Mouse (Mus musculus): ENCODE measurements around the gene Aipl1. TPM values are rescaled to one million over a fixed set of nuclear protein-coding genes. Genes with fewer than 3 reads are reported as not detected.

Gene Aipl1
- polyA plus RNA-seq, 1 experiment from 2014 or later = 0.18 TPM

DNA sequence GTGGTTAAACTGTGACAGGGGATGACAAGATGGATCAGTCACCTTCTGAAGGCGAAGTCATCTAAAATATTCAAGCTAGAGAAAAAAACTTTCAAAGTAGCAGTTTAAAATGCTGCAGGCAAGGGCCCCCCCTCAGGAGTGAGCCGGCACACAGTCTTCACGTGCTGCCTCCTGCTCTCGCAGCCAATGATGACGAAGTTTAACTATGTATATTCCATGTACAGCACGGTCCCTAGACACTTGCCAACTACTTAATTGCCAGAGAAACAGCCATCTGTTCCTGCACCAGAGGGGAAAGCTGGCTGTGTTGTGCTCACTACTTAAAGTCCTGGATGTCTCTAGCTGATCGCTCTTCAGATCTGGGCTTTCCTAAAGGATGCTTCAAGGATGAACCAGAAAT, 30.7 kb upstream of the Aipl1 start:
- DNase-seq (ENCODE audit: low read depth, low spot score) (no peak), ATAC-seq (no peak)
- in situ Hi-C loops (cut with MboI; ENCODE audit: low pct_unique_long_range_greater_than_20kb) = loop anchor here (25.0 kb wide), 1 partner anchor 269 kb away; no protein-coding TSS in a partner anchor
- CTCF ChIA-PET = no interaction called here
- TF ChIP-seq CTCF (IDR thresholded peaks at IDR 0.05) = no peak
- POLR2A ChIA-PET = no interaction called here
- H3K27me3 ChIP-seq = no peaks in the 10 kb centered on the region

DNA sequence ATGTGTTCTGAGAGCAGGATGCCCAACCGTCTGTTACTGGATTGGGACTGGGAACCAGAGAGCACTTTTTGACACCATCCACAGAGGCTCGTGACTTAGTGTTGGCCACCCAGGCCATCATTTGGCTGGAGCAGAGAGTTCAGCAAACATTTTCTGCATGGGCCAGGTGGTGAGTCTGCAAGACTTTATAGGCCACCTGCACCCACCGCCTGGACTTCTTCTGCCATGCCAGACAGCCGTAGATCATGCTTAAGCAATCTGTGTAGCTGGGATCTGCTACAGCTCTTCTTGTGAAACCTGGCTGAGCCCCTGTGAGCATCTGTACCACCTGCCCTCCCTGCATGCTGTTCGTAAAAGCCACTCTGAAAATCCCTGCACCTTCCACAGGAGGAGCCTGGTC, 30.0 kb upstream of the Aipl1 start:
- POLR2A ChIA-PET = no interaction called here
- in situ Hi-C loops (cut with MboI; ENCODE audit: low pct_unique_long_range_greater_than_20kb) = loop anchor here (25.0 kb wide), 1 partner anchor 270 kb away; no protein-coding TSS in a partner anchor
- TF ChIP-seq CTCF (IDR thresholded peaks at IDR 0.05) = no peak
- CTCF ChIA-PET = interaction anchor here (1.5 to 2.2 kb wide), 4 partner anchors 8 to 77 kb away, joined by 3 to 13 read pairs (median 6); no protein-coding TSS in a partner anchor
- DNase-seq (ENCODE audit: low read depth, low spot score) (no peak), ATAC-seq (no peak)
- no peaks in the 10 kb centered on the region for H3K27me3 ChIP-seq

DNA sequence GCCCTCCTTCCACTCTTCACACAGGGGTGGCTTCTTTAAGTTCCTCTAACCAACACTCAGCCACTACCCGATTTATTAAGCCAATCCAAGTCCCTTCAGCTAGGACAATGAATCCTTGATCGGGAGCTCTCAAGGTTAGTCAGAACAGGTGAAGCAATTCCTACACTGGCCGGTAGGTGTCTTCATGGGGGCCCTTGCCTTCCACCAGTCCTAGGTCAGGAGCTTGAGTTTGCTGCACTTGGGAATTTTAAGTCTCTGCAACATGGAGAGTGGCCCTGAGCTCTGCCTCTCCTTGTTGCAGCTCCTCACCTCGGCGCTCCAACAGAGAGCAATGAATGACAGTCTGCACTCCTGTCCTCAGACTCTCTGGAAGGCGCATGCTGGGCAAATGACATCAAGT, 29.0 kb upstream of the Aipl1 start:
- TF ChIP-seq CTCF (IDR thresholded peaks at IDR 0.05) = no peak
- POLR2A ChIA-PET = interaction anchor here (0.7 kb wide), 1 partner anchor 255 kb away, joined by 3 read pairs; no protein-coding TSS in a partner anchor
- ATAC-seq = no peak
- no peaks in the 10 kb centered on the region for H3K27me3 ChIP-seq
- in situ Hi-C loops (cut with MboI; ENCODE audit: low pct_unique_long_range_greater_than_20kb) = loop anchor here (25.0 kb wide), 1 partner anchor 271 kb away; no protein-coding TSS in a partner anchor
- no peak for DNase-seq (ENCODE audit: low read depth, low spot score)
- CTCF ChIA-PET = interaction anchor here (0.6 to 2.2 kb wide), 9 partner anchors 9 to 122 kb away, joined by 3 to 13 read pairs (median 4); no protein-coding TSS in a partner anchor

DNA sequence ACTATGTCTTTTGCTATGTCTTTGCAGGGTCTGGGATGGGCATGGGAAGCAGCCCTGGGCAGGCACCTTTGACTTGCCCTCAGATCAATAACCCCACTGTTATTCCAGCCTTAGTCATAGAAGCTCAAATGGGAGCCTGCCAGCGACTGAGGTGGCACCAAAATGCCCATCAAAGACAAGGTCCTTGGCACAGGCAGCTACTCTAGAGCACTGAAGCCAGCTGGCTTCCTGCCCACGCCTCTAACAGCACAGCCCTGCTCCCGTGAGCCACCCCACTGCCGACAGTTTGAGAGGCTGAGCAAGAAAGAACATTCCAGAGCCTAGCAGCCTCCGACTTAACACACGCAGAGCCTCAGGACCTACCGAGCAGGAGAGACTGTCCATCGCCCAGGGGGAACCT, 27.8 kb upstream of the Aipl1 start:
- DNase-seq (ENCODE audit: low read depth, low spot score) (no peak), ATAC-seq (no peak)
- in situ Hi-C loops (cut with MboI; ENCODE audit: low pct_unique_long_range_greater_than_20kb) = loop anchor here (25.0 kb wide), 1 partner anchor 272 kb away; no protein-coding TSS in a partner anchor
- no peak for TF ChIP-seq CTCF (IDR thresholded peaks at IDR 0.05)
- ChIA-PET POLR2A (interaction anchor here (0.6 kb wide), 1 partner anchor 260 kb away, joined by 3 read pairs; no protein-coding TSS in a partner anchor), CTCF (interaction anchor here (1.1 to 4.2 kb wide), 5 partner anchors 12 to 124 kb away, joined by 3 to 18 read pairs (median 7); no protein-coding TSS in a partner anchor)
- H3K27me3 ChIP-seq = no peaks in the 10 kb centered on the region

DNA sequence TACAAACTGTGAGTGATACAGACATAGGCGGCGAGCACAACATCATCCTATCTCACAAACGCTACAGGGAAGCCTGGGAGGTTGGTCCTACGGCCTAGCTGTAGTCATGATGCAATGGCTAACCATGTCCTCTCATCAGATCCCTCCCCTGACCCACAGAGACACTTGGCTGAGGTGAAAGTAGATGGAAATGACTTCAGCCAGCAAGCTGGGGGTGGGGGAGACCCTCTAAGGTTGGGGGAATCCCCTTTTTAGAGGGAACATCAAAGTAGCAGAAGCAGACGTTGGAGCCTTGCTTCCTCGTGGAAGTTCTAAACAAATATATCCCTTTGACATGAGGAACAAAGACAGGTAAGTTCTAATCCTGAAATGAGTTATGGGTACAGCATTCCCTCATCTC, 27.1 kb upstream of the Aipl1 start:
- POLR2A ChIA-PET = no interaction called here

DNA sequence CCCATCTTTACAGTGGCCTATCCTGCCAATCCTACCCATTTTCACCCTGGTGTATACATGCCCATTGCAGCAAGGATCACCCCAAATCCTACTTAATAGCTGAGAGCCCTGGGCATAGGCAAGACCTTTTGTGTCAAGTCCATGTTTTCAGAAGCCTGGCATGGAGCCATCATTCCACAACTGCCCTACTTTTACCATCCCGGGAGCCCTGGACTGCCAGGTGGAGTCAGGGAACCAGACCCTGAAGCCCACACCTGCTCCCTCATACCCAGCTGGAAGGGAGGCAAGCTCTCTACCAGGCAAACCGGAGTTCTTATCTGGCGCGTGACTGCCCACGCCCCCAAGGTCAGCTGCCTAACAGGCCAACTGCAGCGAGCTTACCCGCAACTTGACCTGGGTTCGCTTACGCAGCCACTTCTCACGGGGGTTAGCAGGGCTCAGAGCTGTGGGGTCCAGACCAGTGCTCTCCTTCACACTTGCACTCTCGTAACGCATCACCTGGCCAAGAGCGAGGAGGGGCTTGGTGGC, 23.8 kb upstream of the Aipl1 start:
- DNase-seq (ENCODE audit: low read depth, low spot score) (no peak), ATAC-seq (no peak)
- no peaks in the 10 kb centered on the region for H3K27me3 ChIP-seq
- in situ Hi-C loops (cut with MboI; ENCODE audit: low pct_unique_long_range_greater_than_20kb) = loop anchor here (25.0 kb wide), 1 partner anchor 276 kb away; no protein-coding TSS in a partner anchor
- ChIA-PET CTCF (interaction anchor here (4.2 kb wide), 1 partner anchor 8 kb away, joined by 18 read pairs; no protein-coding TSS in a partner anchor), POLR2A (no interaction called here)
- no peak for TF ChIP-seq CTCF (IDR thresholded peaks at IDR 0.05)

More for the DNA sequence above, 27.1 kb upstream of the Aipl1 start:
- no peaks in the 10 kb centered on the region for H3K27me3 ChIP-seq
- in situ Hi-C loops (cut with MboI; ENCODE audit: low pct_unique_long_range_greater_than_20kb) = loop anchor here (25.0 kb wide), 1 partner anchor 273 kb away; no protein-coding TSS in a partner anchor
- no peak for ATAC-seq
- no peak for DNase-seq (ENCODE audit: low read depth, low spot score)
- CTCF ChIA-PET = interaction anchor here (0.7 to 4.2 kb wide), 4 partner anchors 12 to 20 kb away, joined by 3 to 18 read pairs (median 4); no protein-coding TSS in a partner anchor
- TF ChIP-seq CTCF (IDR thresholded peaks at IDR 0.05) = no peak

DNA sequence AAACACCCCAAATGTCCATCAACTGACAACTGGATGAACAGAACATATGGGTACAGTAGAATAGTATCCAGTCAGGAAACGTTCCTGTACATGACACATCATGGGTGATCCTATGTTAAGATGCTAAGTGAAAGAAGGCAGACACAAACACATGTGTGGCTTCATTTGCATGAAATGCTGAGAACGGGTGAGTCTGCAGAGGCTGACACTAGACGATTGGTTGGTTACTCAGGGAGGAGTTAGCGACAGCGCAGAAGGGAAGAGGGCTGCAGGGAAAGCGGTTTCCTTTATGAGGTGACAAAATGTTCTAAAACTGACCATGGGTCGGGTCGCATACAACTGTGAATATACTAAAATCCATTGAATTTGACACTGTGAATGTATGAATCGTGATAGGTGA, 23.1 kb upstream of the Aipl1 start:
- TF ChIP-seq CTCF (IDR thresholded peaks at IDR 0.05) = no peak
- DNase-seq (ENCODE audit: low read depth, low spot score) (no peak), ATAC-seq (no peak)
- in situ Hi-C loops (cut with MboI; ENCODE audit: low pct_unique_long_range_greater_than_20kb) = loop anchor here (25.0 kb wide), 1 partner anchor 277 kb away; no protein-coding TSS in a partner anchor
- POLR2A ChIA-PET = no interaction called here
- CTCF ChIA-PET = no interaction called here
- no peaks in the 10 kb centered on the region for H3K27me3 ChIP-seq

DNA sequence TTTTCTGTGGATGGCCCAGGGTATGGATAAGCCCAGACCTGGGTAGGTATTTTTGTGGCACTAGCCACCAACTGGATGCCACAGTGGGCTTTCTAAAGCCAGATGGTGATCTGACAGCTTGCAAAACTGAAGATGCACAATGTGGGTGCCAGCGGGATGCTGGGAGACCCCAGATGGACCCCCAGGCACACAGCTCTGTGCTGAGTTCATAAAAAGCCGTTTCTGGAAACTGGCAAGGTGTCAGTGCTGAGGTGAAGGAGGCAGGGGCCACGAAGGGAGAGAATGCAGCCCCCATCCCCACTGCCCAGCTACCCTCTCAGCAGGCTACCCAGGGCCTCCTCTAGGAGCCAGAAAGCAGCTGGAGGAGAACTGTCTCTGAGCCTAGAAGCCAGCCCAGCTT, 19.9 kb upstream of the Aipl1 start:
- no peak for DNase-seq (ENCODE audit: low read depth, low spot score)
- POLR2A ChIA-PET = no interaction called here

DNA sequence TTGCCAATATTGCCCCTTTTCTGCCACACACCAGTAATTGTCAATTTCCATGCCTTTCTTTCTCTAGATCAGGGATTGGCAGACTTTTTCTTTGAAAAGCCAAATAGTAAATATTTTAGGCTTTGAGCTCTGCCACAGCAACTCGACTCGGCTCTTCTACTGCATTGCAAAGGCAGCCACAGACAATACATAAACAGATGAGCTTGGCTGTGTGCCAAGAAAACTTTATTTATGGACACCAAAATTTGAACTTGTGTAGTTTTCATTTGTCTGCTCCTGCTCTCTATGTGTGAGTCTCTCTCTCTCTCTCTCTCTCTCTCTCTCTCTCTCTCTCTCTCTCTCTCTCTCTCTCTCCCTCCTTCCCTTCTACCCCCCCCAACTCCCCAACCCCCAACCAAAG, 17.9 kb upstream of the Aipl1 start:
- no peak for ATAC-seq
- DNase-seq (ENCODE audit: low read depth, low spot score) = no peak
- H3K27me3 ChIP-seq = no peaks in the 10 kb centered on the region
- ChIA-PET POLR2A (no interaction called here), CTCF (no interaction called here)
- in situ Hi-C loops (cut with MboI; ENCODE audit: low pct_unique_long_range_greater_than_20kb) = loop anchor here (10.0 to 25.0 kb wide), 2 partner anchors 100 to 282 kb away; no protein-coding TSS in a partner anchor
- TF ChIP-seq CTCF (IDR thresholded peaks at IDR 0.05) = no peak

More for the DNA sequence above, 19.9 kb upstream of the Aipl1 start:
- CTCF ChIA-PET = no interaction called here
- no peak for ATAC-seq
- in situ Hi-C loops (cut with MboI; ENCODE audit: low pct_unique_long_range_greater_than_20kb) = loop anchor here (10.0 to 25.0 kb wide), 2 partner anchors 98 to 280 kb away; no protein-coding TSS in a partner anchor
- no peak for TF ChIP-seq CTCF (IDR thresholded peaks at IDR 0.05)
- no peaks in the 10 kb centered on the region for H3K27me3 ChIP-seq

DNA sequence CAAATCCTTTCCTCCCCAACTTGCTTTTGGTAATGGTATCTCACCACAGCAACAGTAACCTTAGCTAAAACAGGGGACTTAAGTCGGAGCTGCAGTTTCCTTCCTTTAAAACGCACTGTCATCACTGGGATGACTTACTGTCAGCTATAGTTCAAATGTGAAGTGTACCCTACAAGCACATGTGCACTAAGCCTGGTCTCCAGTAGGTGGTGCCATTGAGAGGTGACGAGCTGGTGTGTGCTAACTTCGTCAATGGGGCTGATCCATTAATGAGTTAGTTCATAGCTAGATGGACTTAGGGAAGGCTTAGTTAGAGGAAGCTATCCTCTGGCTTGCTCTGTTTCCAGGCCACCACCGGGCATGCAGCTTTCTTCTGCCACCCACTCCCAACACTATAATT, 15.3 kb upstream of the Aipl1 start:
- in situ Hi-C loops (cut with MboI; ENCODE audit: low pct_unique_long_range_greater_than_20kb) = loop anchor here (5.0 to 25.0 kb wide), 3 partner anchors 102 to 285 kb away; partner anchors contain the start of genes 4933427D14Rik, Gm43951 and Txndc17
- ChIA-PET POLR2A (no interaction called here), CTCF (interaction anchor here (0.7 to 3.1 kb wide), 23 partner anchors 10 to 171 kb away, joined by 3 to 18 read pairs (median 5); partner anchors contain the start of genes Aipl1, Gm43951 and Pimreg)
- peak; percentile 71 for ATAC-seq
- H3K27me3 ChIP-seq = no peaks in the 10 kb centered on the region
- TF ChIP-seq CTCF (IDR thresholded peaks at IDR 0.05) = peak; percentile 91
- DNase-seq (ENCODE audit: low read depth, low spot score) = peak; percentile 34

DNA sequence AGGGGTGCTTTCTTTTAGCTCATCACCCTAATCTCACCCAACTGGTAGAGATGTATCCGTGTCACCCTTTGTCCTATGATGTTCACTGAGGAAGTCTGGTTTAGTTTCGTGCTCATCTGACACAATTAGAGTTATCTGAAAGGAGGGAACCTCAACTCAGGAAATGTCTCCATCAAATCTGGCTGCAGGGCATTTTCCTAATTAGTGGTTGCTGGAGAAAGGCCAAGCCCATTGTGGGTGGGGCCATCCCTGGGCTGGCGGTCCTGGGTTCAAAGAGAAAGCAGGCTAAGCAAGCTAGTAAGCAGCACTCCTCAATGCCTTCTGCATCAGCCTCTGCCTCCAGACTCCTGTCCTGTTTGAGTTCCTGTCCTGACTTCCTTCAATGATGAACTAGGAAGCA, 14.9 kb upstream of the Aipl1 start:
- ATAC-seq = no peak
- TF ChIP-seq CTCF (IDR thresholded peaks at IDR 0.05) = no peak
- in situ Hi-C loops (cut with MboI; ENCODE audit: low pct_unique_long_range_greater_than_20kb) = loop anchor here (5.0 to 25.0 kb wide), 3 partner anchors 103 to 285 kb away; partner anchors contain the start of genes 4933427D14Rik, Gm43951 and Txndc17

More for the DNA sequence above, 14.9 kb upstream of the Aipl1 start:
- H3K27me3 ChIP-seq = no peaks in the 10 kb centered on the region
- ChIA-PET CTCF (interaction anchor here (0.7 to 3.1 kb wide), 22 partner anchors 10 to 172 kb away, joined by 3 to 18 read pairs (median 5); partner anchors contain the start of genes Aipl1, Gm43951 and Pimreg), POLR2A (interaction anchor here (0.7 kb wide), 1 partner anchor 10 kb away, joined by 3 read pairs; no protein-coding TSS in a partner anchor)
- no peak for DNase-seq (ENCODE audit: low read depth, low spot score)

All from Patski (cell line).